Mouse (Mus musculus): ENCODE results near the gene Ppp1r15b.

The Ppp1r15b gene

GRCm38 (mm10) chr1:133124137-133124536, 6.8 kb upstream of the Ppp1r15b start:
- no peak for DNase-seq

- no peak for DNase-seq
Observed at GRCm38 (mm10) chr1:133125640-133126364, 5.1 kb upstream of the Ppp1r15b start.

- DNase-seq, result no peak
Observed at GRCm38 (mm10) chr1:133126365-133126740, 4.6 kb upstream of the Ppp1r15b start.

GRCm38 (mm10) chr1:133127328-133127727, 3.6 kb upstream of the Ppp1r15b start:
- DNase-seq, result no peak

GRCm38 (mm10) chr1:133129471-133130221, 1.3 kb upstream of the Ppp1r15b start:
- DNase-seq, result peak; percentile 39

- DNase-seq, result no peak
Observed at GRCm38 (mm10) chr1:133131561-133131905, 590 bp downstream of the Ppp1r15b start.

GRCm38 (mm10) chr1:133131936-133132335, 993 bp downstream of the Ppp1r15b start:
- DNase-seq, result no peak

- DNase-seq, result no peak
Observed at GRCm38 (mm10) chr1:133132388-133133326, 1.7 kb downstream of the Ppp1r15b start.

- no peak for DNase-seq
Observed at GRCm38 (mm10) chr1:133133425-133133824, 2.5 kb downstream of the Ppp1r15b start.

- DNase-seq, result no peak
Observed at GRCm38 (mm10) chr1:133134071-133134470, 3.1 kb downstream of the Ppp1r15b start.

- no peak for DNase-seq
Observed at GRCm38 (mm10) chr1:133134881-133135280, 3.9 kb downstream of the Ppp1r15b start.

GRCm38 (mm10) chr1:133135808-133136207, 4.9 kb downstream of the Ppp1r15b start:
- no peak for DNase-seq

GRCm38 (mm10) chr1:133138401-133138800, 7.5 kb downstream of the Ppp1r15b start:
- no peak for DNase-seq

GRCm38 (mm10) chr1:133146014-133147009, 15.4 kb downstream of the Ppp1r15b start:
- DNase-seq, result no peak

- no peak for DNase-seq
Observed at GRCm38 (mm10) chr1:133147324-133147723, 16.4 kb downstream of the Ppp1r15b start.

- DNase-seq, result no peak
Observed at GRCm38 (mm10) chr1:133148122-133148521, 17.2 kb downstream of the Ppp1r15b start.

- DNase-seq, result no peak
Observed at GRCm38 (mm10) chr1:133150556-133150955, 19.6 kb downstream of the Ppp1r15b start.

- no peak for DNase-seq
Observed at GRCm38 (mm10) chr1:133152213-133152612, 21.3 kb downstream of the Ppp1r15b start.

GRCm38 (mm10) chr1:133155270-133155669, 24.3 kb downstream of the Ppp1r15b start:
- no peak for DNase-seq

- DNase-seq, result no peak
Observed at GRCm38 (mm10) chr1:133159128-133159564, 28.2 kb downstream of the Ppp1r15b start.

- DNase-seq, result no peak
Observed at GRCm38 (mm10) chr1:133161559-133161958, 30.6 kb downstream of the Ppp1r15b start.

- DNase-seq, result no peak
Observed at GRCm38 (mm10) chr1:133162046-133162445, 31.1 kb downstream of the Ppp1r15b start.

Data from layer of hippocampus, adult 9-11 months (tissue).